Mouse (Mus musculus) lung, embryonic 16.5 days (tissue): Measurements from ENCODE around the gene Jade3. TPM values are rescaled to one million over a fixed set of nuclear protein-coding genes. Genes with fewer than 3 reads are reported as not detected.
"Not testable (repeated sequence)": the region's sequence is repeated elsewhere in the genome, so short reads cannot be mapped to it uniquely, and the experiment has no call there.

Experiments used
- ATAC-seq: fragments of 200-750 bp; cut with Nextera tagmentation; 2 replicates; pipeline ENCODE4 v1.8.0; 2017; ENCODE audit warnings: low read depth, mild to moderate bottlenecking, moderate library complexity
- H3K27ac ChIP-seq: fragments of 300-500 bp; sonication (generic); 2 replicates; pipeline ENCODE4 v1.5.1; 2014; ENCODE audit warnings: mild to moderate bottlenecking, control low read depth, low read length
- H3K27me3 ChIP-seq: fragments of 300-500 bp; sonication (generic); 2 replicates; pipeline ENCODE4 v1.6.1; 2014; ENCODE audit warnings: low read depth, low read length, mixed read lengths; ENCODE audit not compliant: control insufficient read depth, insufficient read depth
- H3K36me3 ChIP-seq: fragments of 300-500 bp; sonication (generic); 2 replicates; pipeline ENCODE4 v1.6.1; 2014; ENCODE audit warnings: low read length; ENCODE audit not compliant: control insufficient read depth, insufficient read depth
- H3K4me1 ChIP-seq: fragments of 300-500 bp; sonication (generic); replicated peaks from 2 replicates; pipeline ENCODE4 v1.6.1; 2014; ENCODE audit warnings: low read length, mixed read lengths; ENCODE audit not compliant: control insufficient read depth, insufficient read depth
- H3K4me2 ChIP-seq: fragments of 300-500 bp; sonication (generic); 2 replicates; pipeline ENCODE4 v1.6.1; 2014; ENCODE audit warnings: low read depth, low read length, control low read depth
- H3K4me3 ChIP-seq: fragments of 300-500 bp; sonication (generic); 2 replicates; pipeline ENCODE4 v1.5.1; 2014; ENCODE audit warnings: mild to moderate bottlenecking, low read length, control low read depth
- H3K9ac ChIP-seq: fragments of 300-500 bp; sonication (generic); 2 replicates; pipeline ENCODE4 v1.6.1; 2014; ENCODE audit warnings: low read length, control low read depth
- H3K9me3 ChIP-seq: fragments of 300-500 bp; sonication (generic); 2 replicates; pipeline ENCODE4 v1.6.1; 2016; ENCODE audit warnings: low read length; ENCODE audit not compliant: control insufficient read depth
- WGBS: fragments of 180-500 bp; shearing (Covaris S2); extraction: QIAGEN DNeasy Blood & Tissue Kit; methylation state at CpG from one replicate; pipeline ENCODE4 v1.1.7; 2014; 5-methylcytosine and 5-hydroxymethylcytosine counted together
- polyA plus RNA-seq: library from polyadenylated mRNA; unstranded; fragments of >200 nt; fragmentation: Nextera tagmentation; extraction: Ambion mirVana; gene quantifications from 2 replicates; pipeline ENCODE4 v1.2.1, GENCODE M21; 2015

Jade3 gene
- 12.1 and 12.9 TPM in 2 replicates for polyA plus RNA-seq

GRCm38 (mm10) chrX:20425140-20425838 is at the start of gene Jade3:
Jade3 (plus strand) TSS chrX:20425688.
- Histone ChIP-seq H3K27ac (peak within 1 kb of the TSS; percentile 72), H3K9me3 (no peaks in the 10 kb centered on the region), H3K4me3 (peak within 1 kb of the TSS; percentile 65), H3K4me2 (peak within 1 kb of the TSS; percentile 58), H3K9ac (peak within 1 kb of the TSS; percentile 74), H3K4me1 (no peaks in the 10 kb centered on the region), H3K36me3 (no peaks in the 10 kb centered on the region), H3K27me3 (no peaks in the 10 kb centered on the region)
- WGBS: 20% methylated on average over 27 of the region's 67 CpGs
- peak; percentile 97 for ATAC-seq

- no peak for ATAC-seq
- Histone ChIP-seq H3K4me3 (no peak overlapping the region), H3K27ac (no peak overlapping the region), H3K4me2 (no peak overlapping the region), H3K27me3 (no peaks in the 10 kb centered on the region), H3K4me1 (no peaks in the 10 kb centered on the region), H3K9me3 (no peaks in the 10 kb centered on the region), H3K36me3 (no peaks in the 10 kb centered on the region; the same call in 1 of the 2 replicates), H3K9ac (no peak overlapping the region)
- WGBS: 75% methylated on average over 7 of the region's 7 CpGs
These were observed 46.0 kb upstream of the Jade3 start for GRCm38 (mm10) chrX:20379347-20380014.

DNA sequence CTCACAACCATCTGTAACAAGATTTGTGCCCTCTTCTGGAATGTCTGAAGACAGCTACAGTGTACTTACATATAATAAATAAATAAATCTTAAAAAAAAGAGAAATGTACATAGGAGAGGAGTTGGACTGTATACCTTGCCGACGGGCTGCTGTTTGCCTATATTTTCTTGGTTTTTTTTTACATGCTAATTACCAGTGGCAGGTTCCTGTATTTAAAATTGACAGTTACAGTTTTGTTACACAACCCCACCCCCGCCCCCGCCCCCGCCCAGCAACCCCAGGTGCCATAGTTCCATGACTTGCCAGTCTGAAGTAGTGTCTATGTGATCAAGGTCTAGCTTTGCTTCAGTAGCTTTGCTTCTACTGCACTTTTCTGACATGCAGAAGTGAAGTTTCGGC is 43.2 kb upstream of the Jade3 start:
- Histone ChIP-seq H3K4me1 (no peaks in the 10 kb centered on the region), H3K4me3 (no peak overlapping the region), H3K27me3 (no peaks in the 10 kb centered on the region), H3K36me3 (no peaks in the 10 kb centered on the region; the same call in 1 of the 2 replicates), H3K4me2 (no peak overlapping the region), H3K9ac (no peak overlapping the region), H3K27ac (no peak overlapping the region), H3K9me3 (no peaks in the 10 kb centered on the region)
- ATAC-seq: no peak
- WGBS: 87% methylated on average over 6 of the region's 6 CpGs

DNA sequence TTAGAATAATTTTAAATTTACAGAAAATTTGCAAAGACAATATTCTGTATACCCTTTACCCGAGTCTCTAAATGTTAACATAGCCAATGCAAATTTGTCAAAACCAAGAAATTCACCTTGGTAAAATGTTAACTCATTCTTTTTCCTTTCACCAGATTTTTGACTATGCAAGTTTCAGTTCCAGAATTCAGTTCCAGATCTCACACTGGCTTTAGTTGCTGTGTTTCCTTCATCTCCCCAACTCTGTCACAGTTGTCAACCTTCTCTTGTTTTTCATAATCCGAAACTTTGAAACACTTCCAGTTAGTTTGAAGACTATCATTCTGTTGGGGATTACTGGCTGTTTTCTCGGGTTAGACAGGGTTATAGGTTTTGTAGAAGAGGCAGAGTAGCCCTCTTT is 38.5 kb upstream of the Jade3 start:
- H3K4me1 ChIP-seq: no peaks in the 10 kb centered on the region
- H3K27ac ChIP-seq: no peak overlapping the region
- no peaks in the 10 kb centered on the region for H3K36me3 ChIP-seq
- no peak overlapping the region for H3K9ac ChIP-seq
- no peaks in the 10 kb centered on the region for H3K27me3 ChIP-seq
- no peaks in the 10 kb centered on the region for H3K9me3 ChIP-seq
- ATAC-seq: no peak
- WGBS: 62% methylated on average over 3 of the region's 3 CpGs
- H3K4me3 ChIP-seq: no peak overlapping the region
- no peak overlapping the region for H3K4me2 ChIP-seq

GRCm38 (mm10) chrX:20391964-20392363 is 33.5 kb upstream of the Jade3 start:
- H3K4me3 ChIP-seq, H3K9me3 ChIP-seq, H3K36me3 ChIP-seq, H3K27ac ChIP-seq, ATAC-seq, H3K4me2 ChIP-seq, H3K4me1 ChIP-seq, H3K27me3 ChIP-seq, H3K9ac ChIP-seq: not testable (repeated sequence)
- 80% methylated on average over 9 of the region's 9 CpGs for WGBS

- 45% methylated on average over 3 of the region's 3 CpGs for WGBS
- Histone ChIP-seq H3K4me2 (no peak overlapping the region), H3K9ac (no peak overlapping the region), H3K27ac (no peak overlapping the region), H3K9me3 (no peaks in the 10 kb centered on the region), H3K27me3 (no peaks in the 10 kb centered on the region), H3K4me1 (no peaks in the 10 kb centered on the region), H3K36me3 (no peaks in the 10 kb centered on the region), H3K4me3 (no peak overlapping the region)
- no peak for ATAC-seq
These were observed 32.5 kb upstream of the Jade3 start for GRCm38 (mm10) chrX:20392942-20393341.

DNA sequence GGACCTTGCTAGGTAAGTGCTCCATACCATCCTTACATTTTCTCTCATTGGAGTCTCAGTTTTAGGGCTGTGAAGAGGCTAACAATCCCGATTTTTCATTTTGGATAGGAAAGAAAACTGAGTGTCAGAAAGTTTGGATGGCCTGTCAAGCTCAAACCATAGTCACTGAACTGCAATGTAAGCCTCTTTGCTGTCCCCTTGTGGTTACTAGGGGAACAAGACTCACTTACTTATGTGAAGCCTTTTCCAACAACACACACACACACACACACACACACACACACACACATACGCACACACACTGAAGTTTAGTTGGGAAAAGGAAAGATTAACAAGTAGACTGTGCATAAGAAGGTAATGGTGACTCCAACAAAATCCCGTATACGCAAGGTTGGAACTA is 21.4 kb upstream of the Jade3 start:
- 84% methylated on average over 4 of the region's 4 CpGs for WGBS
- Histone ChIP-seq H3K27ac (no peak overlapping the region), H3K9ac (no peak overlapping the region), H3K4me2 (no peak overlapping the region), H3K9me3 (no peaks in the 10 kb centered on the region), H3K36me3 (no peaks in the 10 kb centered on the region), H3K4me3 (no peak overlapping the region), H3K4me1 (no peaks in the 10 kb centered on the region), H3K27me3 (no peaks in the 10 kb centered on the region)
- no peak for ATAC-seq

GRCm38 (mm10) chrX:20406909-20407308 is 18.6 kb upstream of the Jade3 start:
- H3K4me2 ChIP-seq: no peak overlapping the region
- no peaks in the 10 kb centered on the region for H3K27me3 ChIP-seq
- no peak overlapping the region for H3K9ac ChIP-seq
- H3K4me1 ChIP-seq: no peaks in the 10 kb centered on the region
- WGBS: 86% methylated on average over 2 of the region's 2 CpGs
- no peak overlapping the region for H3K27ac ChIP-seq
- no peak for ATAC-seq
- H3K4me3 ChIP-seq: no peak overlapping the region
- no peaks in the 10 kb centered on the region for H3K9me3 ChIP-seq
- no peaks in the 10 kb centered on the region for H3K36me3 ChIP-seq

DNA sequence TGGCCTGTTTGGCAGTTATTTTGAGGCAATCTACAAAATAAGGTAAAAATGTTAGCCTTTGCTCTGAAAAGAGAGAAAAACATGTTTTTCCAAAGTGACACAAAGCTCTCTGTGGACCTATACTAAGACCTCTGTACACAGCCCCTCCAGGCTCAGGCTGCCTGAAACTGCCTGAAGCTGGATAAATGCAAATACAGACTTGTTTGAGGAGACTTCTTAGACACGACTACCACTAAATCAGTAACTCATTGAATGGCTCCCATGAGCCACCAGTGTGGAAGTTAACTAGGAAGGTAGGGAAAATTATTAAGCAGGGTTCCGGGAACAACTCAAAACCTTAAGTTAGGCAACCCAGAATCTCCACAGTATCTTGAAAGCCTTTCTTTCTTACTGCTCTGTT is 17.8 kb upstream of the Jade3 start:
- Histone ChIP-seq H3K9me3 (no peaks in the 10 kb centered on the region), H3K4me3 (no peak overlapping the region), H3K4me2 (no peak overlapping the region), H3K4me1 (no peaks in the 10 kb centered on the region), H3K9ac (no peak overlapping the region), H3K27ac (no peak overlapping the region; the same call in 1 of the 2 replicates), H3K36me3 (no peaks in the 10 kb centered on the region), H3K27me3 (no peaks in the 10 kb centered on the region)
- no peak for ATAC-seq
- 68% methylated on average over 2 of the region's 2 CpGs for WGBS
